Mouse (Mus musculus) heart, postnatal 25 days (tissue): ENCODE results near the gene Ssc4d. TPM values are rescaled to one million over a fixed set of nuclear protein-coding genes. Genes with fewer than 3 reads are reported as not detected.

ENCODE experiments used
- DNase-seq: peaks from one replicate; pipeline ENCODE4 v3.0.0; 2022; ENCODE audit warnings: low spot score
- intact Hi-C: fragments of 180-260 bp; cut with DNase I; formaldehyde crosslinking; loops from one replicate; pipeline ENCODE4 v1.15.1; 2025
- total RNA-seq, 2 experiments: library from RNA; stranded (reverse); gene quantifications; 2 replicates each; pipeline ENCODE4 v1.2.3; 2021

Gene Ssc4d
- total RNA-seq, 2 experiments from 2014 or later: 0.28 to 0.68 TPM

DNA sequence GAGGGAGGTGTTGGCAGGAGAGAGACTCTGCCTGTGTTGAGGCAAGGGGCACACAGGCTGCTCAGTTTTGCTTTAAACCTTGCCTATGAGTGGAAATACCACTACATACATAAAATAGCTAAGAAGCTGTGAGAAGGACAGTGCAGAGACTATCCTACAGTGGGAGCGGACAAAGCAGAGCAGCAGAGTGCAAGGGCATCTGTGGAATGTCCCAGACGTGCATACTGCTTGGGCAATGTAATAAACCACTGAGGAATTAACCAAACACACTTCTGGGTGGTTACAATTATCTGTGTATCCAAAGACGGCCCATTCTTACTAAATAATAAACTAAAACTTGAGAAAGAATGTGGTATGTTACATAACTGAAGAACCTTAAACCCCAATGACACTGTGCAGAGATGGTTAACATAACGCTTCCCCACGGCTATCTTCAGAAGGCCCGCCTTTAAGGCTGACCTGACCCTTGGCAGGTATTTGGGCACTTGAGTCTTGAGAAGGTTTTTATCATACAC, 58.2 kb downstream of the Ssc4d start:
- intact Hi-C loops: no loop called here
- no peak for DNase-seq

GRCm38 (mm10) chr5:135914156-135914555, 60.2 kb downstream of the Ssc4d start:
- DNase-seq: peak; percentile 49
- intact Hi-C loops: no loop called here

DNA sequence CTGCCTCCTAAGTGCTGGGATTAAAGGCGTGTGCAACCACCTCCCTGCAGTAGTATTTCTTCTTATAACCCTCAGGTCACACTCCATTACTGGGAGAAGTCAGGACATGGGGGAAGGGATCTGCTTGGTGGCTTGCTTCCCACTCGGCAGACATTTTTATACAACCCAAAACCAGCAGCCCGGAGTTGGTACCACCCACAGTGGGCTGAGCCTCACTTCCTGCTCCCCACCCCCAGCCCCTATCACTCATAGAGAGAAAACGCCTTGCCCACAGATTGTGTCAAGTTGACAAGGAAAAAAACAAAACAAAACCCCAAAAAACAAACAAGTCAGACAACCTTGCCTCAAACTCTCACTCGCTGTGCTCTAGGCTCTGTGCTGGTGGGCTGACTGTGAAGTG, 61.1 kb downstream of the Ssc4d start:
- intact Hi-C loops: no loop called here
- no peak for DNase-seq

DNA sequence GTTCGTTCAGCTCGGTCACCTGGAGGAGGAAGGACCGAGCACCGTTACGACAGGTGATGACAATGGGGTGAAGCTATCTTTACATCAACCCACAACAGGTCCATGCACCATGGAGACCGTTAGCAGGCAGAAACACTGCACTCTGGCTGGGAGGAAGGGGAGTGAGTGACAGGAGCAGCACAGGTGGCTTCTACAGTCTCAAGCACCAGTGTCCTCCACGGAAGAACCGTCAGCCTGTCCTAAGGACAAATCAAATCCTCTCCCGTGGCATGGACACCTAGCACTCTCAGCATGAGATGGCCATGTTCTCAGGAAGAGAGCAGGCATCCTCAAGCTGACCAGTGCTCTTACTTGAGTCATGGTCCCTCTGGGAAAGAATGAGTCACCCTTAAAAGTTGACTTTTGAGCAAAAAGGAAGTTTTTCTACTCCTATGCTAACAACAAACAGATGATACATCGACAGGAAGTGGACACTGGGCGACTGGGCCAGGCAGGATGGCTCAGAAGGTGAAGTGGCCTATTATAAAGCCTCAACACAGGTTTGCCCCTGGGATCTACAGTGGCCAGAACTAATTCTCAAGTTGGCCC, 62.6 kb downstream of the Ssc4d start:
- no peak for DNase-seq
- intact Hi-C loops: no loop called here

DNA sequence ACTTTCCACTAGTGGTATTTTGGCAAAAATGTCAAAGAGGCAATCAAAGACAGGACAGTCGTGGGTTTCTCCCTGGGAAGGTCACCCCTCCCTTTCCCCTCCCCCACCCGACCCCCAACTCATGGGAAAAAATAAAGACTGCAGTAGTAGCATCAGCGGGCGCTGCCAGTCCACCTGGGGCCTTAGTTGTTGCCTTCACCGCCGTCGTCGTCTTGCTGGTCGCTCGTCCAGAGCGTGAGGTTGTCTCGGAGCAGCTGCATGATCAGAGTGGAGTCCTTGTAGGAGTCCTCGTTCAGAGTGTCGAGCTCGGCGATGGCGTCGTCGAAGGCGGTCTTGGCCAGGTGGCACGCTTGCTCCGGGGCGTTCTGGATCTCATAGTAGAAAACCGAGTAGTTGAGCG, 63.5 kb downstream of the Ssc4d start:
- no peak for DNase-seq
- intact Hi-C loops: no loop called here

Other genes with a start within 250 kb of the Ssc4d start
- gene Tmem120a, start 230.1 kb downstream of the Ssc4d start, total RNA-seq: 10 to 100 TPM; 11.8 to 13.3 TPM
- not detected for gene Styxl1, start 196.1 kb downstream of the Ssc4d start, total RNA-seq
- 1,000 to 10,000 TPM; 1,992 to 2,010 TPM for gene Mdh2, start 196.1 kb downstream of the Ssc4d start, total RNA-seq
- not detected for gene Srrm3, start 167.6 kb downstream of the Ssc4d start, total RNA-seq
- gene Hspb1, start 86.6 kb downstream of the Ssc4d start, total RNA-seq: 100 to 1,000 TPM; 385 to 513 TPM
- 100 to 1,000 TPM; 285 to 296 TPM for gene Ywhag, start 39.9 kb downstream of the Ssc4d start, total RNA-seq
- not detected for gene Zp3, start 5.6 kb upstream of the Ssc4d start, total RNA-seq
- 1 to 10 TPM; 7.9 to 8.4 TPM for gene Dtx2, start 20.3 kb upstream of the Ssc4d start, total RNA-seq
- 10 to 100 TPM; 20.0 to 28.8 TPM for gene Upk3b, start 64.0 kb upstream of the Ssc4d start, total RNA-seq
- gene Upk3bl, start 80.0 kb upstream of the Ssc4d start, total RNA-seq: not detected
- gene Rasa4, start 109.4 kb upstream of the Ssc4d start, total RNA-seq: 1 to 10 TPM; 6.5 to 7.2 TPM
- gene Polr2j, start 142.1 kb upstream of the Ssc4d start, total RNA-seq: 10 to 100 TPM; 64.4 to 71.9 TPM
- gene Lrwd1, start 161.5 kb upstream of the Ssc4d start, total RNA-seq: 1 to 10 TPM; 5.0 to 6.3 TPM
- 1 to 10 TPM; 5.3 to 6.0 TPM for gene Alkbh4, start 161.6 kb upstream of the Ssc4d start, total RNA-seq
- gene Orai2, start 196.2 kb upstream of the Ssc4d start, total RNA-seq: 1 to 10 TPM in 1 of 2 experiments, under 1 TPM in 1; 0.87 to 1.2 TPM
- gene Prkrip1, start 224.4 kb upstream of the Ssc4d start, total RNA-seq: 10 to 100 TPM; 17.3 to 20.9 TPM